Comparison of ENCODE assay signal across 10 mouse cellular contexts in the genomic region with DNA sequence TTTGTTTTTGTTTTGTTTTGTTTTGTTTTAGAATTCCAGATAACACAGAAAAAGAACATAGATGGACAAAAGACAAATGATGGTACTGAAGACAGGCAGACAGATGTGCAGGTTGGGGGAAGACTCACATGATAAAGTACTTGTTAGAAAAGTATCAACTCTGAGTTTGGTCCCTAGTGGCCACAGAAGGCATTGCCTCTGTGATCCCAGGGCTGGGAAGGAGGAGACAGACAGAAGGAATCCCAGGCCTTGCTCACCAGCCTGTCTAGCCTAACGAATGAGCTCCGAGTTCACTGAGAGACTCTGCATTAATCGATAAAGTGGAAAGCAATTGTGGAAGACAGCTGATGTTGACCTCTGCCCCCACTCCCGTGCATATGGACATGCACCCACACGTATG. TPM values are rescaled to one million over a fixed set of nuclear protein-coding genes. Genes with fewer than 3 reads are reported as not detected.
DNase-seq lines count a peak whose midpoint lies in the region; ATAC-seq and TF ChIP-seq lines count a peak whose summit lies in the region.
"Had no signal": no experiment of that assay in that cellular context is flagged by ENCODE, and none has a peak within 500 bp of the region (broad histone marks: within the 10 kb centered on the region; RNA-seq: fewer than 3 reads in every experiment).

No protein-coding gene starts in this region.

- WGBS in midbrain, postnatal 0 days: 62% methylated on average over 5 of the region's 5 CpGs

- peak; percentile 74 for TF ChIP-seq CTCF in layer of hippocampus, adult 2 months (conservative IDR thresholded peaks at IDR 0.05)
- TF ChIP-seq CTCF in E14TG2a.4 (conservative IDR thresholded peaks at IDR 0.05; ENCODE audit: low read length): peak; percentile 65
- TF ChIP-seq CTCF in midbrain, postnatal 0 days (IDR thresholded peaks at IDR 0.05): peak; percentile 65

- H3K27ac ChIP-seq in layer of hippocampus, adult 2 months: no peak overlapping the region
- no peak overlapping the region for H3K27ac ChIP-seq in midbrain, postnatal 0 days (ENCODE audit: low read depth, low read length)
- H3K27ac ChIP-seq: forebrain, embryonic 15.5 days had no signal

- H3K4me2 ChIP-seq in midbrain, postnatal 0 days (ENCODE audit: low read depth, low read length, poor library complexity, severe bottlenecking): no peak overlapping the region
- H3K4me2 ChIP-seq: forebrain, embryonic 15.5 days had no signal

- no peak for DNase-seq in layer of hippocampus, adult 2 months (ENCODE audit: low spot score in 2 of 2)
- DNase-seq in layer of hippocampus, postnatal 36 days: no peak
- DNase-seq in NIH3T3 (ENCODE audit: low read depth): peak; percentile 43
- no peak for DNase-seq in midbrain, postnatal 0 days (ENCODE audit: low spot score)
- no peak for DNase-seq in gastrocnemius, postnatal 10 days
- no peak for DNase-seq in spleen, adult 18-20 months
- DNase-seq: cerebellum, postnatal 25 days had no signal

- no peaks in the 10 kb centered on the region for H3K9me3 ChIP-seq in E14TG2a.4 (ENCODE audit: low read length)
- no peaks in the 10 kb centered on the region for H3K9me3 ChIP-seq in midbrain, postnatal 0 days (ENCODE audit: low read length)
- H3K9me3 ChIP-seq: forebrain, embryonic 15.5 days; megakaryocyte, embryonic 14.5 days had no signal

- H3K4me1 ChIP-seq in E14TG2a.4 (replicated peaks; ENCODE audit: low read depth, low read length): peaks cover 43% of the 10 kb centered on the region
- no peaks in the 10 kb centered on the region for H3K4me1 ChIP-seq in midbrain, postnatal 0 days (ENCODE audit: insufficient read depth, low read length)
- H3K4me1 ChIP-seq: megakaryocyte, embryonic 14.5 days had no signal

- H3K4me3 ChIP-seq in layer of hippocampus, adult 2 months: no peak overlapping the region
- no peak overlapping the region for H3K4me3 ChIP-seq in E14TG2a.4 (replicated peaks; ENCODE audit: low read length)
- H3K4me3 ChIP-seq in midbrain, postnatal 0 days (ENCODE audit: low read depth, low read length): no peak overlapping the region
- H3K4me3 ChIP-seq: forebrain, embryonic 15.5 days; megakaryocyte, embryonic 14.5 days had no signal

- H3K27me3 ChIP-seq in E14TG2a.4 (ENCODE audit: insufficient read depth, low read length): peaks cover 59% of the 10 kb centered on the region
- peaks cover 40% of the 10 kb centered on the region for H3K27me3 ChIP-seq in midbrain, postnatal 0 days (ENCODE audit: insufficient read depth, low read length)

- no peak overlapping the region for H3K9ac ChIP-seq in midbrain, postnatal 0 days (replicated peaks; ENCODE audit: low read length, poor library complexity, severe bottlenecking)
- H3K9ac ChIP-seq: forebrain, embryonic 15.5 days had no signal

- no peak for ATAC-seq in midbrain, postnatal 0 days (ENCODE audit: low FRiP score)
- ATAC-seq: forebrain, embryonic 15.5 days had no signal

- no peaks in the 10 kb centered on the region for H3K36me3 ChIP-seq in E14TG2a.4 (ENCODE audit: insufficient read depth, low read length)
- no peaks in the 10 kb centered on the region for H3K36me3 ChIP-seq in midbrain, postnatal 0 days (ENCODE audit: insufficient read depth, low read length)
- H3K36me3 ChIP-seq: forebrain, embryonic 15.5 days had no signal

RNA-seq across cellular contexts. Expression of a gene that starts 10.7 kb away (rescaled TPM):
- total RNA-seq in layer of hippocampus, adult 2 months (2021): 10 to 100 TPM; 11.9 to 12.8 TPM
- 10 to 100 TPM; 13.8 to 14.3 TPM for total RNA-seq in layer of hippocampus, postnatal 36 days (2021)
- 6.8 and 9.0 TPM in 2 replicates for total RNA-seq in midbrain, postnatal 0 days (2014; rRNA removed)
- polyA plus RNA-seq in midbrain, postnatal 0 days (2015; fragmentation: Nextera tagmentation; extraction: Ambion mirVana): 5.7 and 5.8 TPM in 2 replicates
- total RNA-seq in gastrocnemius, postnatal 10 days (2021): 10 to 100 TPM; 21.8 to 22.3 TPM

RNA-seq across cellular contexts. Expression of a gene that starts 22.2 kb away (rescaled TPM):
- total RNA-seq in layer of hippocampus, adult 2 months (2021): not detected
- not detected for total RNA-seq in layer of hippocampus, postnatal 36 days (2021)
- total RNA-seq in midbrain, postnatal 0 days (2014; rRNA removed): not detected in 2 replicates
- polyA plus RNA-seq in midbrain, postnatal 0 days (2015; fragmentation: Nextera tagmentation; extraction: Ambion mirVana): 0.22 TPM in 1 of 2 replicates, not detected in the other
- total RNA-seq in gastrocnemius, postnatal 10 days (2021): 1 to 10 TPM in 1 of 2 experiments, under 1 TPM in 1; 0.45 to 1.2 TPM
